Mouse (Mus musculus) midbrain, embryonic 13.5 days (tissue): ENCODE results near the gene Magi1. TPM values are rescaled to one million over a fixed set of nuclear protein-coding genes. Genes with fewer than 3 reads are reported as not detected.
A peak's percentile ranks its signal among the peaks of the same experiment; 100 is the strongest.

Source experiments
- ATAC-seq: fragments of 200-750 bp; cut with Nextera tagmentation; 2 replicates; pipeline ENCODE4 v1.8.0; 2017; ENCODE audit warnings: mild to moderate bottlenecking, moderate TSS enrichment, moderate library complexity
- H3K27ac ChIP-seq: fragments of 300-500 bp; sonication (generic); 2 replicates; pipeline ENCODE4 v1.5.1; 2015; ENCODE audit warnings: inconsistent platforms, mild to moderate bottlenecking, moderate library complexity
- H3K27me3 ChIP-seq: fragments of 300-500 bp; sonication (generic); 2 replicates; pipeline ENCODE4 v1.6.1; 2015; ENCODE audit warnings: mild to moderate bottlenecking, inconsistent platforms
- H3K36me3 ChIP-seq: fragments of 300-500 bp; sonication (generic); 2 replicates; pipeline ENCODE4 v1.6.1; 2015; ENCODE audit warnings: mild to moderate bottlenecking, inconsistent platforms
- H3K4me1 ChIP-seq: fragments of 300-500 bp; sonication (generic); replicated peaks from 2 replicates; pipeline ENCODE4 v1.6.1; 2015; ENCODE audit warnings: inconsistent platforms
- H3K4me2 ChIP-seq: fragments of 300-500 bp; sonication (generic); replicated peaks from 2 replicates; pipeline ENCODE4 v1.6.1; 2015; ENCODE audit warnings: moderate library complexity, mild to moderate bottlenecking, inconsistent platforms
- H3K4me3 ChIP-seq: fragments of 300-500 bp; sonication (generic); replicated peaks from 2 replicates; pipeline ENCODE4 v1.5.1; 2015; ENCODE audit warnings: mild to moderate bottlenecking, inconsistent platforms
- H3K9ac ChIP-seq: fragments of 300-500 bp; sonication (generic); replicated peaks from 2 replicates; pipeline ENCODE4 v1.6.1; 2015; ENCODE audit warnings: mild to moderate bottlenecking, inconsistent platforms
- H3K9me3 ChIP-seq: fragments of 300-500 bp; sonication (generic); 2 replicates; pipeline ENCODE4 v1.6.1; 2016; ENCODE audit warnings: mild to moderate bottlenecking, inconsistent platforms
- WGBS: fragments of 180-500 bp; shearing (Covaris S2); methylation state at CpG from one replicate; pipeline ENCODE4 v1.1.7; 2015; 5-methylcytosine and 5-hydroxymethylcytosine counted together
- polyA plus RNA-seq: library from polyadenylated mRNA; unstranded; fragments of >200 nt; fragmentation: Nextera tagmentation; extraction: Ambion mirVana; gene quantifications from 2 replicates; pipeline ENCODE4 v1.2.1, GENCODE M21; 2015

Gene Magi1
- polyA plus RNA-seq, 1 experiment from 2014 or later, result 39.4 TPM

GRCm38 (mm10) chr6:93892922-93893321 lies 390.8 kb downstream of the Magi1 start:
- 19% methylated on average over 5 of the region's 5 CpGs for WGBS
- no peak overlapping the region for H3K4me3 ChIP-seq
- ATAC-seq, result no peak

GRCm38 (mm10) chr6:93890011-93890410 lies 393.7 kb downstream of the Magi1 start:
- Histone ChIP-seq H3K27ac (no peak overlapping the region), H3K4me1 (peaks cover 13% of the 10 kb centered on the region), H3K36me3 (peaks cover 8% of the 10 kb centered on the region), H3K27me3 (no peaks in the 10 kb centered on the region), H3K4me3 (no peak overlapping the region), H3K9ac (no peak overlapping the region), H3K4me2 (no peak overlapping the region), H3K9me3 (no peaks in the 10 kb centered on the region)
- 94% methylated on average over 3 of the region's 3 CpGs for WGBS
- ATAC-seq, result no peak

More at GRCm38 (mm10) chr6:93892922-93893321, 390.8 kb downstream of the Magi1 start:
- H3K27ac ChIP-seq, result no peak overlapping the region
- H3K4me2 ChIP-seq, result no peak overlapping the region
- H3K9me3 ChIP-seq, result no peaks in the 10 kb centered on the region
- peaks cover 8% of the 10 kb centered on the region for H3K36me3 ChIP-seq
- peaks cover 13% of the 10 kb centered on the region for H3K4me1 ChIP-seq
- no peak overlapping the region for H3K9ac ChIP-seq
- H3K27me3 ChIP-seq, result no peaks in the 10 kb centered on the region

DNA sequence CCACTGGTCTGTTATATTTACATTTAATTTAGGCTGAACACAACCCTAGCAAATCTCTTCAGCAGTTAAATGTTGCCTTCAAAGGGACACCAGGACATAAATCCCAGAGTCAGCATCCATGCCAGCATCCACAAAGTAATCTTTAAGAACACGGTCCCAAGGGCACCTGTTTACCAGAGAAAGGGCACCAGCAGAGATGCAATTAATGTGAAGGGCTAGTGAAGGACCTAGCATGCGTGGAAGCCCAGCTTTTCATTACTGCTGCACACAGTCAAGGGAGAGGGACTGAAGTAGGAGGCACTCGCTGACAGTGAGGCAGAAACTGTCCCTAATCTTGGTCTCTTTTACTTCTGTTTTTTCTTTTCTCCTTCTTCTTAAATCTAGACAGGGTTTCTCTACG lies 406.4 kb downstream of the Magi1 start:
- peak; percentile 66; the same call in 1 of the 2 replicates for ATAC-seq
- 48% methylated on average over 4 of the region's 4 CpGs for WGBS

GRCm38 (mm10) chr6:93874936-93875335 lies 408.8 kb downstream of the Magi1 start:
- H3K4me1 ChIP-seq, result peaks cover 25% of the 10 kb centered on the region
- no peak for ATAC-seq
- no peak overlapping the region for H3K9ac ChIP-seq
- no peaks in the 10 kb centered on the region for H3K9me3 ChIP-seq
- H3K27me3 ChIP-seq, result no peaks in the 10 kb centered on the region
- no peak overlapping the region for H3K4me3 ChIP-seq
- no peak overlapping the region; the same call in 1 of the 2 replicates for H3K27ac ChIP-seq
- H3K4me2 ChIP-seq, result no peak overlapping the region
- no peaks in the 10 kb centered on the region for H3K36me3 ChIP-seq
- WGBS, result 82% methylated on average over 2 of the region's 2 CpGs

More for the DNA sequence above, 406.4 kb downstream of the Magi1 start:
- Histone ChIP-seq H3K27ac (peak overlapping the region; percentile 51; the same call in 1 of the 2 replicates), H3K36me3 (no peaks in the 10 kb centered on the region), H3K27me3 (no peaks in the 10 kb centered on the region), H3K9me3 (no peaks in the 10 kb centered on the region), H3K4me2 (no peak overlapping the region), H3K4me1 (peaks cover 20% of the 10 kb centered on the region), H3K9ac (no peak overlapping the region), H3K4me3 (no peak overlapping the region)

GRCm38 (mm10) chr6:93874376-93874775 lies 409.3 kb downstream of the Magi1 start:
- H3K36me3 ChIP-seq, result no peaks in the 10 kb centered on the region
- H3K27ac ChIP-seq, result no peak overlapping the region
- H3K4me1 ChIP-seq, result peaks cover 25% of the 10 kb centered on the region

DNA sequence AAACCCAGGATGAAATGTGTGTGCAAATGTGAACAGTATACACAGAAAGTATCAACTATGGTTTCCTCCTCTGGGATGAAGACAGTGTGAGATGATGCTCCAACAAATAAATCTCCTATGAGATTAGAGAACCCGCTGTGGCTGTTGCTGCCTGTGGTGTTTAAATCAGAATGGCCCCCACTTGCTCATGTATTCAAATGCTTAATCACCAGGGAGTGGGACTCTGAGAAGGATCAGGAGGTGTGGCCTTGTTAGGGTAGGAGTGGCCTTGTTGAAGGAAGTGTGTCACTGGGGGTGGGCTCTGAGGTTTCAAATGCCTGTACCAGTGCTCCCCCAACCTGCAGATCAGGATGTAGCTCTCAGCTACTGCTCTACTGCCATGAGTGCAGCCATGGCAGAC lies 410.2 kb downstream of the Magi1 start:
- 24% methylated on average over 1 of the region's 1 CpGs for WGBS
- no peaks in the 10 kb centered on the region for H3K27me3 ChIP-seq
- peaks cover 25% of the 10 kb centered on the region for H3K4me1 ChIP-seq
- H3K27ac ChIP-seq, result no peak overlapping the region
- H3K9ac ChIP-seq, result no peak overlapping the region
- H3K4me2 ChIP-seq, result no peak overlapping the region
- H3K9me3 ChIP-seq, result no peaks in the 10 kb centered on the region
- ATAC-seq, result 0 out of 2 replicates have a peak, but pooled peaks have one; percentile 37
- H3K4me3 ChIP-seq, result no peak overlapping the region
- no peaks in the 10 kb centered on the region for H3K36me3 ChIP-seq

More at GRCm38 (mm10) chr6:93874376-93874775, 409.3 kb downstream of the Magi1 start:
- ATAC-seq, result no peak
- H3K27me3 ChIP-seq, result no peaks in the 10 kb centered on the region
- no peak overlapping the region for H3K9ac ChIP-seq
- no peaks in the 10 kb centered on the region for H3K9me3 ChIP-seq
- no peak overlapping the region for H3K4me2 ChIP-seq
- H3K4me3 ChIP-seq, result no peak overlapping the region
- 82% methylated on average over 2 of the region's 2 CpGs for WGBS

DNA sequence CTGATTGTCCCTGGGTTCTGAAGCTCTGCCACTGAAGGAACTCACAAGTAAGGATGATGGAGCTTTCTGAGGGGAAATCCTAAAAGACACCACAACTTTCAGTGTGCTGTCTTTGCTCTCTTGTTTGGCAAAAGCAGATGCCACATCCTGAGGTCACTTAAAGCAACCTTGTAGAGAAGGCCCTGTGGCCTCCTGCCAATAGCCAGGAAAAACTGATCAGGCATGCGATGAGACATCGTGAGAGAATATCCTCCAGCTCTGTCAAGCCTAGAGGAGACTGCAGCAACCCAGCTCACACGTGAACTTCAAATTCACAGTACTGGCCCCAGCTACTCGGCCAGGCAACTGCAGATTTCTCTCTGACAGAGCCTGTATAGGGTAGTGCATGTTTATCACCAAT lies 412.2 kb downstream of the Magi1 start:
- Histone ChIP-seq H3K9me3 (no peaks in the 10 kb centered on the region), H3K27me3 (no peaks in the 10 kb centered on the region), H3K36me3 (no peaks in the 10 kb centered on the region), H3K4me1 (peaks cover 18% of the 10 kb centered on the region), H3K9ac (no peak overlapping the region), H3K4me2 (no peak overlapping the region), H3K27ac (no peak overlapping the region), H3K4me3 (no peak overlapping the region)
- WGBS, result 85% methylated on average over 4 of the region's 4 CpGs
- no peak for ATAC-seq

GRCm38 (mm10) chr6:93870023-93870422 lies 413.7 kb downstream of the Magi1 start:
- no peak overlapping the region for H3K9ac ChIP-seq
- no peaks in the 10 kb centered on the region for H3K9me3 ChIP-seq
- H3K4me2 ChIP-seq, result no peak overlapping the region
- no peak overlapping the region for H3K4me3 ChIP-seq
- H3K4me1 ChIP-seq, result peaks cover 15% of the 10 kb centered on the region
- ATAC-seq, result no peak
- H3K36me3 ChIP-seq, result no peaks in the 10 kb centered on the region
- no peak overlapping the region for H3K27ac ChIP-seq
- no peaks in the 10 kb centered on the region for H3K27me3 ChIP-seq
- WGBS, result 87% methylated on average over 5 of the region's 5 CpGs

GRCm38 (mm10) chr6:93862263-93862662 lies 421.5 kb downstream of the Magi1 start:
- Histone ChIP-seq H3K9me3 (no peaks in the 10 kb centered on the region), H3K4me3 (no peak overlapping the region), H3K4me2 (no peak overlapping the region), H3K27me3 (no peaks in the 10 kb centered on the region), H3K4me1 (peaks cover 21% of the 10 kb centered on the region), H3K27ac (no peak overlapping the region), H3K9ac (no peak overlapping the region), H3K36me3 (no peaks in the 10 kb centered on the region)
- no peak for ATAC-seq
- 92% methylated on average over 5 of the region's 5 CpGs for WGBS

- Histone ChIP-seq H3K36me3 (no peaks in the 10 kb centered on the region), H3K4me2 (no peak overlapping the region), H3K4me1 (peaks cover 45% of the 10 kb centered on the region), H3K27me3 (no peaks in the 10 kb centered on the region), H3K27ac (peak overlapping the region; percentile 69), H3K9ac (peak overlapping the region; percentile 45; the same call in 1 of the 2 replicates), H3K9me3 (no peaks in the 10 kb centered on the region), H3K4me3 (no peak overlapping the region)
- 0 out of 2 replicates have a peak, but pooled peaks have one; percentile 55 for ATAC-seq
- 3% methylated on average over 1 of the region's 1 CpGs for WGBS
Measured at GRCm38 (mm10) chr6:93856783-93857182, 426.9 kb downstream of the Magi1 start.

GRCm38 (mm10) chr6:93855806-93856641 lies 427.7 kb downstream of the Magi1 start:
- Histone ChIP-seq H3K4me1 (peaks cover 49% of the 10 kb centered on the region), H3K9ac (peak overlapping the region; percentile 45), H3K9me3 (no peaks in the 10 kb centered on the region), H3K4me3 (no peak overlapping the region), H3K36me3 (no peaks in the 10 kb centered on the region), H3K27me3 (no peaks in the 10 kb centered on the region), H3K27ac (peak overlapping the region; percentile 69), H3K4me2 (no peak overlapping the region)
- peak; percentile 66; the same call in 1 of the 2 replicates for ATAC-seq
- WGBS, result 33% methylated on average over 8 of the region's 8 CpGs

DNA sequence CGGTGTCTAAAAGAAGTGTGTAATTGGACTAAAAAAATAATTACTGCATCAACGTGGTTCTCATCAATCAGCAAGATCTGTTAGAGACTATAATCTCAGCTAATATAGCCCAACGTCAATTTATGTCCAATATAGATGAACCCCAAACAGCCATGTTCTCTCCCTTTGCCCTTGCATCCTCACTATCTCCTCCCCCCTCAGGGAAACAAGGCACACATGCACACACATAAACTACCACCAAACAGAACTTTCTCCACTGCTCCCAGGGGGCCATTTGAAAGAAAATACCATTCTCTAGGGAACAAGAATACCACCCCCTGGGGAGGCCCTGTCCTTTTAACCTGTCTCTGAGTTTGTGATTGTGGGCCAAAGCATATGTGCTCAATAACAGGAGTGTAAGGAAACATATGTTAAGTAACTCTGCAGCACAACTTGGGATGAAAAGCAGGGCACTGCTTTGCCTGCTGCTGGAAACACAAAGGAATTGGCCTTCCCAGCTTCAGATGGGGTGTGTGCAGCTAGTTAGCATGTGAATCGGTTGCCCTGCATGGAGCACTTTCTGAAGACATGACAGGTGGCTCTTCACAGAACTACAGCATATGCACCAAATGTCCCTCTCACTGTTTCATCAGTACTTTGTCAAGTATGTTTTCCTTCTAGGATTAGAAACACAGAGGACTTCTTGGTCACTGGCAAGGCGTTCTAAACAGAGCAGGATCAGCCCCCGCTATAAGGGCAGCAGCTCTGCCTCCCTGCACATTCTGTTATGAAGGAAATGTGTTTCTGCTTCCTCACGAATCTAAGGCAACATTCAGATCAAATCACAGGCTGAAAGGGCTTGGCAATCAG lies 434.6 kb downstream of the Magi1 start:
- Histone ChIP-seq H3K36me3 (no peaks in the 10 kb centered on the region), H3K9ac (peak overlapping the region; percentile 37), H3K27ac (peak overlapping the region; percentile 72), H3K4me1 (peaks cover 67% of the 10 kb centered on the region), H3K4me3 (no peak overlapping the region), H3K27me3 (no peaks in the 10 kb centered on the region), H3K9me3 (no peaks in the 10 kb centered on the region), H3K4me2 (0 out of 2 replicates have a peak overlapping the region, but pooled peaks have one; percentile 6)
- 18% methylated on average over 7 of the region's 7 CpGs for WGBS
- ATAC-seq, result peak; percentile 67
